In genomic region chr7:142396611-142397010, GRCm38 (mm10) we compare ENCODE assay signal across 39 mouse cellular contexts. TPM values are rescaled to one million over a fixed set of nuclear protein-coding genes. Genes with fewer than 3 reads are reported as not detected.
A peak's percentile ranks its signal among the peaks of the same experiment; 100 is the strongest.
DNase-seq lines count a peak whose midpoint lies in the region; ATAC-seq lines count a peak whose summit lies in the region.
"Had no signal": no experiment of that assay in that cellular context is flagged by ENCODE, and none has a peak within 500 bp of the region (broad histone marks: within the 10 kb centered on the region; RNA-seq: fewer than 3 reads in every experiment).

No protein-coding gene starts in this region.

- no peak overlapping the region for H3K4me2 ChIP-seq in forebrain, embryonic 15.5 days (replicated peaks)
- H3K4me2 ChIP-seq in intestine, embryonic 16.5 days (ENCODE audit: low read depth, low read length), result no peak overlapping the region
- H3K4me2 ChIP-seq: embryonic facial prominence, embryonic 12.5 days; heart, embryonic 15.5 days; midbrain, embryonic 12.5 days had no signal

- H3K36me3 ChIP-seq in forebrain, embryonic 10.5 days (replicated peaks), result no peaks in the 10 kb centered on the region
- H3K36me3 ChIP-seq in forebrain, embryonic 15.5 days, result no peaks in the 10 kb centered on the region
- H3K36me3 ChIP-seq in megakaryocyte, embryonic 14.5 days (replicated peaks; ENCODE audit: low read length), result no peaks in the 10 kb centered on the region
- H3K36me3 ChIP-seq in intestine, embryonic 16.5 days (ENCODE audit: control insufficient read depth, insufficient read depth, low read length), result no peaks in the 10 kb centered on the region
- H3K36me3 ChIP-seq: embryonic facial prominence, embryonic 12.5 days; G1E; heart, embryonic 10.5 days; heart, embryonic 15.5 days; midbrain, embryonic 12.5 days had no signal

- H3K9ac ChIP-seq in forebrain, embryonic 15.5 days (replicated peaks), result no peak overlapping the region
- H3K9ac ChIP-seq in intestine, embryonic 16.5 days (ENCODE audit: low read depth, low read length), result no peak overlapping the region
- H3K9ac ChIP-seq: embryonic facial prominence, embryonic 12.5 days; heart, embryonic 15.5 days; midbrain, embryonic 12.5 days had no signal

- H3K9me3 ChIP-seq in forebrain, embryonic 10.5 days, result no peaks in the 10 kb centered on the region
- H3K9me3 ChIP-seq in forebrain, embryonic 15.5 days, result no peaks in the 10 kb centered on the region
- no peaks in the 10 kb centered on the region for H3K9me3 ChIP-seq in megakaryocyte, embryonic 14.5 days
- no peaks in the 10 kb centered on the region for H3K9me3 ChIP-seq in intestine, embryonic 16.5 days (ENCODE audit: control insufficient read depth, low read length)
- H3K9me3 ChIP-seq: embryonic facial prominence, embryonic 12.5 days; G1E; heart, embryonic 10.5 days; heart, embryonic 15.5 days; midbrain, embryonic 12.5 days had no signal

- no peak for DNase-seq in forebrain, embryonic 10.5 days (ENCODE audit: extremely low spot score, low spot score)
- DNase-seq in thymus, postnatal 36 days, result no peak
- DNase-seq in layer of hippocampus, adult 18-20 months (ENCODE audit: low spot score in 2 of 2), result no peak
- DNase-seq: adrenal gland, adult 8-10 months; cerebellum, adult 11-12 months; cerebellum, adult 9-11 months; embryo, embryonic 11 days; gastrocnemius, adult 2 months; kidney, adult 9 months; kidney, postnatal 10 days; left cerebral cortex, postnatal 4 days; lung, adult 2 months; lung, postnatal 10 days; thymus, adult 18-20 months; thymus, postnatal 25 days had no signal

- 100% methylated on average over 1 of the region's 1 CpGs for WGBS in forebrain, embryonic 10.5 days
- WGBS in forebrain, embryonic 15.5 days, result 87% methylated on average over 1 of the region's 1 CpGs
- WGBS in intestine, embryonic 16.5 days, result 97% methylated on average over 1 of the region's 1 CpGs

- H3K4me3 ChIP-seq in forebrain, embryonic 10.5 days, result no peak overlapping the region
- H3K4me3 ChIP-seq in forebrain, embryonic 15.5 days, result no peak overlapping the region
- H3K4me3 ChIP-seq in megakaryocyte, embryonic 14.5 days (replicated peaks), result peak overlapping the region; percentile 47
- no peak overlapping the region for H3K4me3 ChIP-seq in intestine, embryonic 16.5 days (ENCODE audit: low read length)
- H3K4me3 ChIP-seq: embryonic facial prominence, embryonic 12.5 days; gastrocnemius, adult 2 months; heart, embryonic 10.5 days; heart, embryonic 15.5 days; midbrain, embryonic 12.5 days had no signal

- peaks cover 44% of the 10 kb centered on the region for H3K4me1 ChIP-seq in forebrain, embryonic 10.5 days
- H3K4me1 ChIP-seq in forebrain, embryonic 15.5 days, result no peaks in the 10 kb centered on the region
- H3K4me1 ChIP-seq in megakaryocyte, embryonic 14.5 days, result peaks cover 97% of the 10 kb centered on the region
- H3K4me1 ChIP-seq in intestine, embryonic 16.5 days (ENCODE audit: control insufficient read depth, insufficient read depth, low read length), result no peaks in the 10 kb centered on the region

- no peak for ATAC-seq in forebrain, embryonic 15.5 days (replicated peaks)
- ATAC-seq in megakaryocyte, adult 5-6 weeks (ENCODE audit: poor library complexity, severe bottlenecking), result no peak
- peak; percentile 3; the same call in 1 of the 2 replicates for ATAC-seq in monocyte, adult 5-6 weeks (replicated peaks; ENCODE audit: insufficient number of reproducible peaks, low FRiP score, low TSS enrichment, poor library complexity, severe bottlenecking)
- no peak for ATAC-seq in intestine, embryonic 16.5 days
- ATAC-seq: forebrain, embryonic 16.5 days; hindbrain, embryonic 16.5 days had no signal

- H3K27ac ChIP-seq in forebrain, embryonic 10.5 days, result 0 out of 2 replicates have a peak overlapping the region, but pooled peaks have one; percentile 2
- H3K27ac ChIP-seq in forebrain, embryonic 15.5 days (replicated peaks), result no peak overlapping the region
- H3K27ac ChIP-seq in intestine, embryonic 16.5 days (ENCODE audit: low read length), result no peak overlapping the region
- H3K27ac ChIP-seq: embryonic facial prominence, embryonic 12.5 days; gastrocnemius, adult 2 months; heart, embryonic 10.5 days; heart, embryonic 15.5 days; midbrain, embryonic 12.5 days had no signal

- H3K27me3 ChIP-seq in forebrain, embryonic 10.5 days (ENCODE audit: poor library complexity, severe bottlenecking), result peaks cover 54% of the 10 kb centered on the region
- H3K27me3 ChIP-seq in forebrain, embryonic 15.5 days, result no peaks in the 10 kb centered on the region
- no peaks in the 10 kb centered on the region for H3K27me3 ChIP-seq in megakaryocyte, embryonic 14.5 days (replicated peaks)
- no peaks in the 10 kb centered on the region for H3K27me3 ChIP-seq in intestine, embryonic 16.5 days (replicated peaks; ENCODE audit: control insufficient read depth, insufficient read depth, low read length)
- H3K27me3 ChIP-seq: embryonic facial prominence, embryonic 12.5 days; heart, embryonic 15.5 days had no signal

RNA-seq across cellular contexts. Expression of gene Ctsd, which starts 8.8 kb away (rescaled TPM):
- 135 and 142 TPM in 2 replicates for polyA plus RNA-seq in forebrain, embryonic 10.5 days (2016; fragmentation: Nextera tagmentation; extraction: Ambion mirVana)
- 195 and 218 TPM in 2 replicates for polyA plus RNA-seq in forebrain, embryonic 15.5 days (2015; fragmentation: Nextera tagmentation; extraction: Ambion mirVana)
- 432 and 816 TPM in 2 replicates for polyA plus RNA-seq in megakaryocyte, embryonic 14.5 days (2012; ENCODE audit: insufficient read depth, low replicate concordance)
- 193 and 197 TPM in 2 replicates for total RNA-seq in megakaryocyte, adult 5-6 weeks (2015)
- 218 and 236 TPM in 2 replicates for total RNA-seq in megakaryocyte, adult 5-6 weeks (2017)
- 304 to 518 TPM (median 326 TPM) in 3 replicates for total RNA-seq in monocyte, adult 5-6 weeks (2017)
- polyA plus RNA-seq in intestine, embryonic 16.5 days (2015; fragmentation: Nextera tagmentation; extraction: Ambion mirVana), result 395 and 444 TPM in 2 replicates
- total RNA-seq in layer of hippocampus, adult 18-20 months (2021), result 100 to 1,000 TPM; 303 to 349 TPM

RNA-seq across cellular contexts. Expression of gene Gm49369, which starts 14.1 kb away (rescaled TPM):
- not detected in 2 replicates for polyA plus RNA-seq in forebrain, embryonic 10.5 days (2016; fragmentation: Nextera tagmentation; extraction: Ambion mirVana)
- polyA plus RNA-seq in forebrain, embryonic 15.5 days (2015; fragmentation: Nextera tagmentation; extraction: Ambion mirVana), result 1.0 and 3.0 TPM in 2 replicates
- polyA plus RNA-seq in megakaryocyte, embryonic 14.5 days (2012; ENCODE audit: insufficient read depth, low replicate concordance), result 14.0 and 303 TPM in 2 replicates
- not detected in 2 replicates for total RNA-seq in megakaryocyte, adult 5-6 weeks (2015)
- 24.9 and 36.8 TPM in 2 replicates for total RNA-seq in megakaryocyte, adult 5-6 weeks (2017)
- 242 to 452 TPM (median 290 TPM) in 3 replicates for total RNA-seq in monocyte, adult 5-6 weeks (2017)
- polyA plus RNA-seq in intestine, embryonic 16.5 days (2015; fragmentation: Nextera tagmentation; extraction: Ambion mirVana), result 0.43 and 2.3 TPM in 2 replicates
- 1 to 10 TPM in 1 of 2 experiments, under 1 TPM in 1; 0.94 to 6.7 TPM for total RNA-seq in layer of hippocampus, adult 18-20 months (2021)
- total RNA-seq: midbrain, postnatal 0 days had no signal
- polyA plus RNA-seq: embryonic facial prominence, embryonic 12.5 days; forebrain, embryonic 16.5 days; hindbrain, embryonic 11.5 days; intestine, embryonic 14.5 days; large intestine, adult 2 months; midbrain, embryonic 12.5 days; midbrain, postnatal 0 days; small intestine, adult 2 months; stomach, embryonic 14.5 days had no signal

RNA-seq across cellular contexts. Expression of gene Ifitm10, which starts 23.1 kb away (rescaled TPM):
- 0.51 and 1.00 TPM in 2 replicates for polyA plus RNA-seq in forebrain, embryonic 10.5 days (2016; fragmentation: Nextera tagmentation; extraction: Ambion mirVana)
- polyA plus RNA-seq in forebrain, embryonic 15.5 days (2015; fragmentation: Nextera tagmentation; extraction: Ambion mirVana), result 2.4 and 3.1 TPM in 2 replicates
- 3.4 and 19.5 TPM in 2 replicates for polyA plus RNA-seq in megakaryocyte, embryonic 14.5 days (2012; ENCODE audit: insufficient read depth, low replicate concordance)
- 2.1 and 3.6 TPM in 2 replicates for total RNA-seq in megakaryocyte, adult 5-6 weeks (2015)
- total RNA-seq in megakaryocyte, adult 5-6 weeks (2017), result 0.48 and 1.4 TPM in 2 replicates
- 10.2 to 46.5 TPM (median 13.9 TPM) in 3 replicates for total RNA-seq in monocyte, adult 5-6 weeks (2017)
- 1.8 and 2.4 TPM in 2 replicates for polyA plus RNA-seq in intestine, embryonic 16.5 days (2015; fragmentation: Nextera tagmentation; extraction: Ambion mirVana)
- total RNA-seq in layer of hippocampus, adult 18-20 months (2021), result 10 to 100 TPM; 36.8 to 37.1 TPM
- total RNA-seq: megakaryocyte progenitor cell, adult 5-6 weeks had no signal

RNA-seq across cellular contexts. Expression of gene Syt8, which starts 38.0 kb away (rescaled TPM):
- 0.18 TPM in 1 of 2 replicates, not detected in the other for polyA plus RNA-seq in forebrain, embryonic 10.5 days (2016; fragmentation: Nextera tagmentation; extraction: Ambion mirVana)
- not detected in 2 replicates for polyA plus RNA-seq in forebrain, embryonic 15.5 days (2015; fragmentation: Nextera tagmentation; extraction: Ambion mirVana)
- polyA plus RNA-seq in megakaryocyte, embryonic 14.5 days (2012; ENCODE audit: insufficient read depth, low replicate concordance), result 3.4 TPM in 1 of 2 replicates, not detected in the other
- total RNA-seq in megakaryocyte, adult 5-6 weeks (2015), result 0.39 TPM in 1 of 2 replicates, not detected in the other
- total RNA-seq in megakaryocyte, adult 5-6 weeks (2017), result not detected in 2 replicates
- not detected in 3 replicates for total RNA-seq in monocyte, adult 5-6 weeks (2017)
- 8.8 and 10.4 TPM in 2 replicates for polyA plus RNA-seq in intestine, embryonic 16.5 days (2015; fragmentation: Nextera tagmentation; extraction: Ambion mirVana)
- total RNA-seq in layer of hippocampus, adult 18-20 months (2021), result not detected
- total RNA-seq: adrenal gland, postnatal 4 days; gastrocnemius, adult 2 months; heart, postnatal 25 days; layer of hippocampus, postnatal 14 days; left cerebral cortex, adult 8-10 months; left cerebral cortex, postnatal 4 days; megakaryocyte progenitor cell, adult 5-6 weeks; midbrain, postnatal 0 days had no signal
- polyA plus RNA-seq: forebrain, embryonic 16.5 days; G1E; hindbrain, embryonic 11.5 days; hindbrain, embryonic 16.5 days; midbrain, postnatal 0 days; neural tube, embryonic 14.5 days had no signal

RNA-seq across cellular contexts. Expression of gene Tnni2, which starts 45.0 kb away (rescaled TPM):
- polyA plus RNA-seq in forebrain, embryonic 10.5 days (2016; fragmentation: Nextera tagmentation; extraction: Ambion mirVana), result 0.46 and 1.4 TPM in 2 replicates
- 0.73 and 0.93 TPM in 2 replicates for polyA plus RNA-seq in forebrain, embryonic 15.5 days (2015; fragmentation: Nextera tagmentation; extraction: Ambion mirVana)
- 3.4 TPM in 1 of 2 replicates, not detected in the other for polyA plus RNA-seq in megakaryocyte, embryonic 14.5 days (2012; ENCODE audit: insufficient read depth, low replicate concordance)
- total RNA-seq in megakaryocyte, adult 5-6 weeks (2015), result 18.8 and 20.9 TPM in 2 replicates
- total RNA-seq in megakaryocyte, adult 5-6 weeks (2017), result 25.6 and 27.6 TPM in 2 replicates
- total RNA-seq in monocyte, adult 5-6 weeks (2017), result 7.5 to 20.6 TPM (median 11.3 TPM) in 3 replicates
- 4.3 and 4.7 TPM in 2 replicates for polyA plus RNA-seq in intestine, embryonic 16.5 days (2015; fragmentation: Nextera tagmentation; extraction: Ambion mirVana)
- total RNA-seq in layer of hippocampus, adult 18-20 months (2021), result 1 to 10 TPM in 1 of 2 experiments, not detected in 1; 1.2 TPM
- total RNA-seq: left cerebral cortex, postnatal 4 days; midbrain, postnatal 0 days had no signal
- polyA plus RNA-seq: forebrain, embryonic 16.5 days had no signal
